Mouse (Mus musculus) T-cell, adult 2 months (primary cell): ENCODE results near the gene Lct.
"Not testable (repeated sequence)": the region's sequence is repeated elsewhere in the genome, so short reads cannot be mapped to it uniquely, and the experiment has no call there.

Experiments used
- DNase-seq: peaks from one replicate; pipeline ENCODE4 v3.0.0; 2022; ENCODE audit warnings: low spot score

The Lct gene

DNA sequence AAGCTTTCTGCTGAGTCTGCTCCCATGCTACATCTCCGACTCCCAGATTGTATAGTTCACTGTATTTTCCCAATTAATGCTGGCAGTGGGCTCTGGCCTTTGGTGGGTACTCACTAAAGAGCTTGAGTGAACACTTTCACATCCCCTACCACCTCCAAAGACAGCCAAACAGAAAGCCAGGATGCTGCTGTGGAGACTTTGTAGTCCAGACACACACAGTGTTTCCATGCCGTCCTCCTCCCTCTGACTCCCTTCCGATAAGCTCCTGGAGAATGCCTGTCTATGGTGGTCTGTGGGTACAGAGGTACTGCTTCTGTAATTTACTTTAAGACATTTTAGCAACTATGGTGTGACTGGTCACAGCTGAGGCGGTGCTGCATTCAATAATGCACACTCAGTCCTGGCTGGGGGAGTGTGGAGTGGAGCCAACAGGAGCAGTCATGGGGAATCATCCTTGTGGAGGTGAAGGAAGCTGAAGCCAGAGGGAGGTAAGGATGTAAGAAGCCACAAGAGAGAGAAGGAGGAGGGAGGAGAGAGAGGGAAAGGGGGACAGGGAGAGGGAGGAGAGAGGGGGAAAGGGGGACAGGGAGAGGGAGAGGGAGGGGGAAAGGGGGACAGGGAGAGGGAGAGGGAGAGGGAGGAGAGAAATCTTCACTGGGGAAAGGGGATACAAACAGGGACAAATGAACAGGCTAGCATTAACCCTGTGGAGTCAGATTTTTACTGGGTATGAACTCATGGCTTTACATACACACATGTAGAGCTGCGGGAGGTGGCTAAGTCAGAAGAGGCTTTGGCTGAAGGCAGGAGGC lies 32.2 kb downstream of the Lct start:
- no peak for DNase-seq

DNA sequence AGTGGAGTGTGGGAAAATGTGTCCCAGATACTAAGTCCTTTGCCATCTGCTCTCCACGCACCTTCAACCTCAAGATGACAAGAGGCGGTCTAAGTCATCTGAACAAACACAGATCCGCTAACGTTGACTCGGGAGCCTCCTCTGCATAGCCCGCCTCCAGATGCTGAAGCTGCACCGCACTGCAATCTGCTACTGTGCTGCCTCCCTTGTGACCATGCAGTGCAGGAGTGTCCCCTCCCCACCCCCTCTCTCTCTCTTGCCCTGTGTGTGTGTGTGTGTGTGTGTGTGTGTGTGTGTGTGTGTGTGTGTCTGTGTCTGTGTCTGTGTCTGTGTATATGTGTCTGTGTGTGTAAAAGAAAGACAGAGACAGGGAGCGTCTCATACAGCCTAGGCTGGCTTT lies 32.8 kb downstream of the Lct start:
- DNase-seq = no peak

DNA sequence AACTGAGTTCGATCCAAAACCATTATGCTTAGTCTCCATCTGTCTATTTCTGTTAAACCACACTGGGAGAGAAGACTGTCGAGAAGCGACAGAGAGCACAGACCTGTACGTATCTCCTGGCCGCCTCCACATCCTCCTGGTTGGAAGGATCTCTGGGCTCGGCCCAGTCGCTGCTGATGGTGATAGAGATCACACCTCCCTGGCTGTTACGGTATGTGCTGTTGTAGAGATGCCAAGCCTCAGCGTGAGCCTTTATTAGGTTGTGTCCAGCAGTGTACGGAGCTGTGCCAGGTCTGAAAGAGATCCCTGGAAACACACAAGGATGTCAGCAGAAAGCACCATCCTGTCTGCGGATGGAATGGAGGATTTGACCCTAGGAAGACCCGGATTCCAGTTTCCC lies 34.6 kb downstream of the Lct start:
- DNase-seq = no peak

DNA sequence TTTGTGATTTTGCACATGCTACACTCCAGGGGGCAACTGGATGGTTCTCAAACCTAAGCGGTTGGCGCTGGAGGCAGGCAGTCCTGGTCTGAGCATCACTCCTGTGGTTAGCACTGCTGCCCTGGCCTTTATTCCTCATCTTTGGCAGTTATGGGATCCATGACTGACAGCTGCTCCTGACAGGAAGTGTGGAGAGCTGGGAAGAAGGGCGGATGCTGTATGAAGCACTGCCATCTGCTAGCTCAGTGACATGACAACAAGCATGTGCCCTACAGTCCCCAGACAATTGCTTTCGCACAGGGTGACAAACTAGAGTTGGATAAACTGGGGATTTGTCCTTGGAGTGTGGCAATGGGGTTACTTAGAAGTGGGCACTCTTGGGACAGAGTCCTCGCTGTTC lies 37.8 kb downstream of the Lct start:
- DNase-seq = no peak

DNA sequence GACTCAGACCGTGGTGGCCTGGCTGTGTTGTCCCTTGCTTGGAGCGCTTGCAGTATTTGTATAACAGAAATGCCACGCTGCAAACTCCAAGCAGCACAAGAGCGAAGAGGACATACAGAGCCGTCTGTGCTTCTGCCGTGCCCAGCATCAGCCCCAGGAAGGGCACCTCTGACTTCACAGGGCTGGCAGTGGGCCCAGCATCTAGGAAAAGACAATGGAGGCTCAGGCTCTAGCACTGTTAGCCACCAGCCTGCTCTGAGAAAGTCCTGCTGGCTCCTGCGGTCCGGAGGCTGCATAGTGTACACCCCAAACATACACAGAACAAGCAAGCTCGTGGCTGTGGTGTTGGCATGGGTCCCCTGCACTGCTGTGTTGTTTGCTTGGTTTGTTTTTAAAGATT lies 43.0 kb downstream of the Lct start:
- DNase-seq = no peak

DNA sequence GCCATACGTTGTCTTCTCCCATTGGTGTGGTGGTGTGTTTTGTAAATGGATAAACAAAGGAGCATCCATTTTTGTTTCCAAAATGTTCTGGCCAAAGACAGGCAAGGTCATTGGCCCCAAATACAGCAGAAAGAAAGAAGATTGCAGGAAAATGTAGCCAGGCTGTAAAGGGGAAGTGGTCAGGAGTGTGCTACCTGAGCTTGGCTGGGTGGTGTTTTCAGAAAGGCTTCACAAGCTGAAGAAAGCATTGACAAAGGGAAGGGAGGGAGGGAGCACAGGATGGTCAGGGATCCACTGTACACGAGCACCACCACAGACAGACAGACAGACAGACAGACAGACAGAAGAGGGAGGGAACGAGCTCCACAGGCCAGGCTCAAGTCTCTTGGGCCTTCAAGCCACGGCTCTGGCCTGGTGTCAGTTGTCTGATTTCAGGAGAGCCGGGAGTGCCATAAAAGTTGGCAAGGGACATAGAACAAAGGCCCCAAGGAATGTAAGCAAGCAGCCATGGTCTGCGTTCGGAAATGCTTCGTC lies 43.9 kb downstream of the Lct start:
- DNase-seq = no peak

DNA sequence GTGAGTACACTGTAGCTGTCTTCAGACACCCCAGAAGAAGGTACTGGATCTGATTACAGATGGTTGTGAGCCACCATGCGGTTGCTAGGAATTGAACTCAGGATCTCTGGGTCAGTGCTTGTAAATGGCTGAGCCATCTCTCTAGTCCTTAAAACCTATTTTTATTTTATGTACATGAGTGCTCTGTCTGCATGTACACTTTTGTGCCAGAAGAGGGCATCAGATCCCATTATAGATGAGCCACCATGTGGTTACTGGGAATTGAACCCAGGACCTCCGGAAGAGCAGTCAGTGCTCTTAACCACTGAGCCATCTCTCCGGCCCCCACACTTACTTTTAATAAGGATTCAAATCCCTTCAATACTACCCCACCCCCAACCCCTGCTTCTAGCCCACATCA lies 45.2 kb downstream of the Lct start:
- no peak for DNase-seq

DNA sequence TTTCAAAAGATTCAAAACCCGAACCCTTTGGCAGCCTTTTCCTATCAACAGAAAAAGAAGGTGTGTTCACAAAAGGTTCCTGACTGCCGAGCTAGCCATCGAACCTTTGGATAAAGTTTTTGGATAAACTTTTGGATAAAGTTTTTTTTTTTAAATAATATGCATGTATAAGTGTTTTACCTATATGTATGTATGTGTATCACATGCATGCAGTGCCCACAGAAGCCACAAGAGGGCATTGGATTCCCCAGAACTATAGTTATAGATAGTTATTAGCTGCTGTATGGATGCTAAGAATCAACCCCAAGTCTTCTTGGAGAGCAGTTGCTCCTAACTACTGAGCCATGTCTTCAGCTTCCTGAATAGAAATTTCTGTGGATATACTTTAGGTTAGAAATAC lies 46.4 kb downstream of the Lct start:
- no peak for DNase-seq

DNA sequence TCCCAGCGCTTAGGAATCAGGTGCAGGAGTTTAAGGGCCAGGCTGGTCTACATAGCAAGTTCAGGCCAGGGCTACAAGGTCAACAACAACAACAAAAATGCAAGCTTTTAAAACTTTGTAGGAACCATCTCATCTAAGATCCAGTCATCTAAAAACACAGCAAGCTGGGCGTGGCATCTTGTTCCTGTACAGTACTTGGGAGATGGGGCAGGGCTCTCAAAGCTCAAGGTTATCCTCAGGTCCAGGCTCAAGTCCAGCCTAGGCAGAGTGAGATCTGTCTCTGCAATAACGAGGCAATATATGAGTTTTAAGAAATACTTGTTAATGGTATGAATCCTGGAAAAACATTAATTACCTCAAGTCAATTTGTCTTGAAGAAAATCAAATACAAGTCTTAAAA lies 49.6 kb downstream of the Lct start:
- DNase-seq = no peak

DNA sequence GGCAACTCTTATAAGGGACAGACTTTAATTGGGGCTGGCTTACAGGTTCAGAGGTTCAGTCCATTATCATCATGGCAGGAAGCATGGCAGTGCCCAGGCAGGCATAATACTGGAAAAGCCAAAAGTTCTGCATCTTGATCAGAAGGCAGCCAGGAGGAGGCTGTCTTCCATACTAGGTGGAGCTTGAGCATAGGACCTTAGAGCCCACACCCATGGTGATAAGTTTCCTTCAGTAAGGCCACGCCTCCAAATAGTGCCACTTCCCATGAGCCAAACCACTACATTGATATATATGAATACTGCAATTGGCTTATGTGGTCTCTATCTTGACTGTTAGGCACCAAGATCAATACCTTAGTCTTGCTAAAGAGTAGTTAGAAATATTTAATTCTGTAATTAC lies 52.2 kb downstream of the Lct start:
- DNase-seq = no peak

DNA sequence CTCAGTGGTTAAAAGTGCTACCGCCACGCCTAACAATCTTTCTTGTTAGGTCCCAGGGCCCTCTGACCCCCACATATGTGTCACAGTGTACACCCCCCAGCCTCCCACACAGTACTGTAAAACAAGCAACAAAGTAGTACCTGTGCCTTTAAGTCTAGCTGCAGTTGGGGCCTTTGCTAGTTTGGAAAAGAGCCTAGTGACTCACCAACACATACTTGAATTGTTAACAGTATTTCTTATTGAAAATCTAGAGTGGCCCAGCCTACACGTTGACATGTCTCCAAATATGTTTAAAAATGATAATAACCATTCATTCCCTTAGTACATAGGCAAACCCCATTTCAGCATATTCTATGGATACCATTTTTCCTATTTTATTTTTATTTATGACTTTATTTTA lies 57.4 kb downstream of the Lct start:
- no peak for DNase-seq

DNA sequence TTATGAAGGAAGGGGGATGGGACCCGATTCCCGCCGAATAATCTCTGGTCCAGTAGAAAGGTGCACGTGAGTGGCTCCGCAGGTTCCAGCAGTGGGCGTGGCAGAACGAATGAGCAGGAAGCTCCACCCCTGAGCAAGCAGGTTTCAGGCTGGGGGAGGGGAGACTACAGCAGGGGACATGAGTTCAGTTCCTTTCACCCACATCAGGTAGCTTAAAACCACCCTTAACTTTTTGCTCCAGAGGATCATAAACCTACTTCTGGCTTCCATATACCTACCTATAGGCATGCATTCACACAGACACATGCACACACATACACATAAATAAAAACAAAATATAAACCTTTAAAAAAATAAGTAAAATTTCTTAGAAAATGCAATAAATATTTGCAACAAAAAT lies 61.1 kb downstream of the Lct start:
- not testable (repeated sequence) for DNase-seq

DNA sequence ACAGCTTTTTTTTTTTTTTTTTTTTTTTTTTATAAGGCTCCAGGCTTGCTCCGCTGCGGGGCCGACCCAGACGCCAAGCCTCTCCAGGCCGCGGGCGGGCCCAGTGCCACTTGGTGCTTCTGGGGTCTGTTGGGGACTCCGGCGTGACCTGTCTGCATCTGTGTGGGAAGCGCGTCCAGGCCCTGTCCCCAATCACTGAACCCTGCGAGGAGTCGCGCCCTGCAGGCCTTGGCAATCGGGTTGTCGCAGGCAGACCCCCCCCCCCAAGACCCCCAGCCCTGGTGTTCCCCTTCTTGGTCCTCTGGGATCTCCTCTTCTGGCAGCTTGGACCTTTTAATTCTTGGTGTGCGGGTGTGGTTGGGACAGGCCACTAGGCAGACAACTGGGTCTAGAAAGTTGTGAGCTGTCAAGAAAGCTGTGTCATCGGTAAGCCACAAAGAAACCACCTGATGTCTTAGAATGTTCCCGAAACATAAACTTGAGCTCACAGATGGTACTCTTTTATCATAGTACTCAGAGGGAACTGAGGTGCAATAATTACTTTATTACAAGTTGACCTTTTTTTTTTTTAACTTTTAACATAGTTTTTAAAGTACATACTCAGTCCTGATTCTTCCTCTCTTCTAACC lies 83.3 kb downstream of the Lct start:
- DNase-seq = peak; percentile 29

DNA sequence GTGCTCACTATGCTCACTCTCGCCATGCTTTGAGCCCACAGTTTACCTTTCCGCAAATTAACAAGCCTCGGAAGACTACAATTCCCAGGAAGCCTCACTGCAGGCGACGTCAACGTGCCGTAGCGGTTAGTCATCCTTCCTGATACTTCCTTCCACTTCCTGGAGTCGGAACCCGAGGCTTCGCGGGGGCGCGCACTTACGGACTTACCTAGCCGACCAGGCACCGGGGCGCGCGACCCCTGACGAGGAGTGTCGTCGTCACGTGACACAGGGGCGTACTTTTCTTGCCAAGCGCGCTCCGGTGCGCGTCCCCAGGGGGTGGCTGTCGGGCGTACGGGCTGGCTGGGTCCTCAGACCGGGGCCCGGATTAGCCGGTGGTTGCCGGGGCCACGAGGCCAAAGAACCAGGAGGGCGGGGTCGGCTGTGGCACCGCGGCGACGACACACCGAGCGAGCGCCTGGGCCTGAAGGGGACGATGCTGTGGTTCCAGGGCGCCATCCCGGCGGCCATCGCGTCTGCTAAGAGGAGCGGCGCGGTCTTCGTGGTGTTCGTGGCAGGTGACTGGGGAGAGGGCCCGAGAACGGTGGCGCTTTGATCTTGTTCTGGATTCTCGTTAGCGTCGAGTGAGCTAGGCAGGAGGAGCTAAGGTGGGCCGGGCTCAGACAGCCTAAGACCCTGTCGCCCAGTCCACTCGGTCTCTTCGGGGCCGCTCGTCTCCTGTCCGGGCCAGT lies 84.0 kb downstream of the Lct start:
- DNase-seq = peak; percentile 99

DNA sequence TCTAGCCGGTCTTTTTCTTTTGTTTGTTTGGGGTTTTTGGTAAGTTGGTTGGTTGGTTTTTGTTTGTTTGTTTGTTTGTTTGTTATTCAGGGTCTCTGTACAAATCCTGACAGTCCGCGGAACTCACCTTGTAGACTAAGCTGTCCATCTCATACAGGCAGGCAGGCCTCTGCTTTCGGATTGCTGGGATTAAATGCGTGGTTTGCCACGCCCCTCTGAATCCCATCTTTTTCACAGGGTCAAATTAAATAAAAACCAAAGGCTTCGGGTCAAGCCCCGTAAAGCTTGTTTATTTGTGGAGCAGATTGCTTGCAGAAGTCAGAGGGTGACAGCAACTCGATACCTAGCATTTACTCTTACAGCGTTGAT lies 84.5 kb downstream of the Lct start, which contains the start of gene Ubxn4:
TSS of gene Ubxn4 (plus strand) at position 338 of the 369 bp plus-strand sequence.
- DNase-seq = no peak

DNA sequence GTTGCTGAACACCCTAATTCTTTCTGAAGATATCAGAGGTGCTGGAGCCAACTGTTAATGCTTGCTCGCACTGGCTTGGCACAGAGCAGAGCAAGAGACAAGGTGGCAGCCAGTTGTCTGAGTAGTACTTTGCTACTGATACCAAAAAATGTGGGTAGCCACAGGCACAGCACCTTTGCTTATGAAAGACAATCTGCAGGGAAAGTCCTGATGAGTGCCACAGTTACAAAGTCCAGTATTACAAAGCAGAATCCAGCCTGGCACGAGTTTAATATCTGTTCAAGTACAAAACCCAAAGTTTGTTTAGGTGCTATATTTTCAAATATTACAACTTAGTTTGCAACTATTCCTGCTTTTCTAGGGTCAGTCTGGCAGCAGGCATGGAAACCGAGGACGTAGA lies 92.9 kb downstream of the Lct start:
- no peak for DNase-seq
